Mouse (Mus musculus): ENCODE results near the gene Klhl10. TPM values are rescaled to one million over a fixed set of nuclear protein-coding genes. Genes with fewer than 3 reads are reported as not detected.

Gene Klhl10
- polyA plus RNA-seq, 1 experiment: 0.77 TPM

- Histone ChIP-seq H3K27ac (ENCODE audit: insufficient read depth, low read length) (no peak overlapping the region), H3K4me3 (ENCODE audit: insufficient read depth, low read length) (peak overlapping the region; percentile 66), H3K4me1 (ENCODE audit: control insufficient read depth, insufficient read depth, low read length) (peaks cover 5% of the 10 kb centered on the region; the same call in 1 of the 2 replicates)
- TF ChIP-seq POLR2A (IDR thresholded peaks at IDR 0.05; ENCODE audit: low read depth, low read length) (peak; percentile 96), CTCF (IDR thresholded peaks at IDR 0.05; ENCODE audit: borderline replicate concordance, insufficient read depth, low read length) (no peak)
These were observed 810 bp upstream of the Klhl10 start for GRCm38 (mm10) chr11:100440691-100441522.

GRCm38 (mm10) chr11:100442625-100443024 is 908 bp downstream of the Klhl10 start:
- TF ChIP-seq POLR2A (IDR thresholded peaks at IDR 0.05; ENCODE audit: low read depth, low read length) (no peak), CTCF (IDR thresholded peaks at IDR 0.05; ENCODE audit: borderline replicate concordance, insufficient read depth, low read length) (no peak)
- peaks cover 5% of the 10 kb centered on the region; the same call in 1 of the 2 replicates for H3K4me1 ChIP-seq (ENCODE audit: control insufficient read depth, insufficient read depth, low read length)
- no peak overlapping the region for H3K4me3 ChIP-seq (ENCODE audit: insufficient read depth, low read length)
- no peak overlapping the region for H3K27ac ChIP-seq (ENCODE audit: insufficient read depth, low read length)

- no peak overlapping the region for H3K27ac ChIP-seq (ENCODE audit: insufficient read depth, low read length)
- no peak overlapping the region for H3K4me3 ChIP-seq (ENCODE audit: insufficient read depth, low read length)
- TF ChIP-seq CTCF (IDR thresholded peaks at IDR 0.05; ENCODE audit: borderline replicate concordance, insufficient read depth, low read length): no peak
- no peak for TF ChIP-seq POLR2A (IDR thresholded peaks at IDR 0.05; ENCODE audit: low read depth, low read length)
- H3K4me1 ChIP-seq (ENCODE audit: control insufficient read depth, insufficient read depth, low read length): no peaks in the 10 kb centered on the region
These were observed 15.5 kb downstream of the Klhl10 start for GRCm38 (mm10) chr11:100457247-100457646.

GRCm38 (mm10) chr11:100457711-100458110 is 16.0 kb downstream of the Klhl10 start:
- no peak overlapping the region for H3K4me3 ChIP-seq (ENCODE audit: insufficient read depth, low read length)
- no peak overlapping the region for H3K27ac ChIP-seq (ENCODE audit: insufficient read depth, low read length)
- TF ChIP-seq POLR2A (IDR thresholded peaks at IDR 0.05; ENCODE audit: low read depth, low read length): no peak
- no peak for TF ChIP-seq CTCF (IDR thresholded peaks at IDR 0.05; ENCODE audit: borderline replicate concordance, insufficient read depth, low read length)
- H3K4me1 ChIP-seq (ENCODE audit: control insufficient read depth, insufficient read depth, low read length): no peaks in the 10 kb centered on the region

- TF ChIP-seq CTCF (IDR thresholded peaks at IDR 0.05; ENCODE audit: borderline replicate concordance, insufficient read depth, low read length): no peak
- no peak for TF ChIP-seq POLR2A (IDR thresholded peaks at IDR 0.05; ENCODE audit: low read depth, low read length)
- H3K27ac ChIP-seq (ENCODE audit: insufficient read depth, low read length): no peak overlapping the region
- no peaks in the 10 kb centered on the region for H3K4me1 ChIP-seq (ENCODE audit: control insufficient read depth, insufficient read depth, low read length)
- no peak overlapping the region for H3K4me3 ChIP-seq (ENCODE audit: insufficient read depth, low read length)
These were observed 21.0 kb downstream of the Klhl10 start for GRCm38 (mm10) chr11:100462699-100463098.

- no peaks in the 10 kb centered on the region; the same call in 1 of the 2 replicates for H3K4me1 ChIP-seq (ENCODE audit: control insufficient read depth, insufficient read depth, low read length)
- TF ChIP-seq CTCF (IDR thresholded peaks at IDR 0.05; ENCODE audit: borderline replicate concordance, insufficient read depth, low read length) (no peak), POLR2A (IDR thresholded peaks at IDR 0.05; ENCODE audit: low read depth, low read length) (no peak)
These were observed 23.6 kb downstream of the Klhl10 start for GRCm38 (mm10) chr11:100465229-100465792.

GRCm38 (mm10) chr11:100465833-100466232 is 24.1 kb downstream of the Klhl10 start:
- no peak for TF ChIP-seq CTCF (IDR thresholded peaks at IDR 0.05; ENCODE audit: borderline replicate concordance, insufficient read depth, low read length)
- no peak for TF ChIP-seq POLR2A (IDR thresholded peaks at IDR 0.05; ENCODE audit: low read depth, low read length)
- peaks cover 1% of the 10 kb centered on the region for H3K4me1 ChIP-seq (ENCODE audit: control insufficient read depth, insufficient read depth, low read length)
- H3K27ac ChIP-seq (ENCODE audit: insufficient read depth, low read length): no peak overlapping the region
- H3K4me3 ChIP-seq (ENCODE audit: insufficient read depth, low read length): no peak overlapping the region

More at GRCm38 (mm10) chr11:100465229-100465792, 23.6 kb downstream of the Klhl10 start:
- Histone ChIP-seq H3K4me3 (ENCODE audit: insufficient read depth, low read length) (no peak overlapping the region), H3K27ac (ENCODE audit: insufficient read depth, low read length) (no peak overlapping the region)

GRCm38 (mm10) chr11:100471352-100472196 is 29.9 kb downstream of the Klhl10 start:
- H3K4me3 ChIP-seq (ENCODE audit: insufficient read depth, low read length): peak overlapping the region; percentile 65
- H3K27ac ChIP-seq (ENCODE audit: insufficient read depth, low read length): no peak overlapping the region
- peaks cover 5% of the 10 kb centered on the region for H3K4me1 ChIP-seq (ENCODE audit: control insufficient read depth, insufficient read depth, low read length)
- TF ChIP-seq POLR2A (IDR thresholded peaks at IDR 0.05; ENCODE audit: low read depth, low read length) (no peak), CTCF (IDR thresholded peaks at IDR 0.05; ENCODE audit: borderline replicate concordance, insufficient read depth, low read length) (no peak)

GRCm38 (mm10) chr11:100472197-100472934 is 30.6 kb downstream of the Klhl10 start, which contains the start of gene Klhl11:
Gene Klhl11, minus strand, starts transcription at chr11:100472741.
- TF ChIP-seq CTCF (IDR thresholded peaks at IDR 0.05; ENCODE audit: borderline replicate concordance, insufficient read depth, low read length) (peak; percentile 73), POLR2A (IDR thresholded peaks at IDR 0.05; ENCODE audit: low read depth, low read length) (peak; percentile 95)
- H3K4me3 ChIP-seq (ENCODE audit: insufficient read depth, low read length): peak within 1 kb of the TSS; percentile 65
- no peak within 1 kb of the TSS for H3K27ac ChIP-seq (ENCODE audit: insufficient read depth, low read length)
- H3K4me1 ChIP-seq (ENCODE audit: control insufficient read depth, insufficient read depth, low read length): peaks cover 5% of the 10 kb centered on the region

Measured in embryonic fibroblast, embryonic 13.5 days (primary cell).